Mouse (Mus musculus) Patski (cell line): ENCODE measurements around the gene Zzz3. TPM values are rescaled to one million over a fixed set of nuclear protein-coding genes. Genes with fewer than 3 reads are reported as not detected.
"Not testable (repeated sequence)": the region's sequence is repeated elsewhere in the genome, so short reads cannot be mapped to it uniquely, and the experiment has no call there.

Source experiments
- ATAC-seq: fragments of 100-300 bp; one replicate; pipeline ENCODE4 v1.8.0; 2021
- CTCF ChIA-PET: fragments of 350-600 bp; sonication (Branson Sonifier 250); formaldehyde crosslinking; loops from one replicate; lab custom pipeline; 2022; ENCODE audit warnings: inconsistent platforms; lab: Charles Lee
- POLR2A ChIA-PET: fragments of 350-600 bp; sonication (Branson Sonifier 250); formaldehyde crosslinking; loops from one replicate; lab custom pipeline; 2022; ENCODE audit warnings: antibody characterized with exemption, inconsistent platforms; lab: Charles Lee
- DNase-seq: peaks from one replicate; pipeline ENCODE4 v3.0.0-alpha.2; 2011; ENCODE audit warnings: low read depth, low spot score
- H3K27me3 ChIP-seq: fragments of 371-371 bp; one replicate; pipeline ENCODE4 v1.5.1; 2021
- CTCF ChIP-seq: fragments of 100-300 bp; IDR thresholded peaks from one replicate; pipeline ENCODE4 v1.5.1; 2021
- in situ Hi-C: fragments of 300-500 bp; cut with MboI; formaldehyde crosslinking; loops from 3 replicates; pipeline ENCODE4 v1.11.1; 2018; ENCODE audit warnings: low pct_unique_long_range_greater_than_20kb, mixed read lengths
- polyA plus RNA-seq: library from polyadenylated mRNA; unstranded; gene quantifications from one replicate; pipeline ENCODE4 v1.2.3, GENCODE M21; 2021

Zzz3 gene
- polyA plus RNA-seq, 1 experiment from 2014 or later = 63.4 TPM

GRCm38 (mm10) chr3:152412362-152412761, 17.1 kb downstream of the Zzz3 start:
- DNase-seq = no peak
- in situ Hi-C loops = no loop called here
- ChIA-PET CTCF (no interaction called here), POLR2A (interaction anchor here (0.6 kb wide), 1 partner anchor 10 kb away, joined by 3 read pairs; no protein-coding TSS in a partner anchor)
- no peaks in the 10 kb centered on the region for H3K27me3 ChIP-seq
- no peak for TF ChIP-seq CTCF
- no peak for ATAC-seq

- in situ Hi-C loops = no loop called here
- DNase-seq (no peak), ATAC-seq (no peak)
Measured at GRCm38 (mm10) chr3:152428925-152429324, 33.7 kb downstream of the Zzz3 start.

GRCm38 (mm10) chr3:152432677-152433076, 37.4 kb downstream of the Zzz3 start:
- in situ Hi-C loops = no loop called here
- ChIA-PET CTCF (interaction anchor here (1.4 to 3.0 kb wide), 2 partner anchors 12 to 38 kb away, joined by 4 to 13 read pairs; no protein-coding TSS in a partner anchor), POLR2A (no interaction called here)
- TF ChIP-seq CTCF = no peak
- ATAC-seq (no peak), DNase-seq (no peak)
- no peaks in the 10 kb centered on the region for H3K27me3 ChIP-seq

More at GRCm38 (mm10) chr3:152428925-152429324, 33.7 kb downstream of the Zzz3 start:
- H3K27me3 ChIP-seq = no peaks in the 10 kb centered on the region
- no peak for TF ChIP-seq CTCF
- POLR2A ChIA-PET = no interaction called here
- CTCF ChIA-PET = no interaction called here

- no peaks in the 10 kb centered on the region for H3K27me3 ChIP-seq
- ChIA-PET POLR2A (interaction anchor here (1.9 kb wide), 1 partner anchor 39 kb away, joined by 6 read pairs; the partner anchor contains the start of gene Zzz3), CTCF (interaction anchor here (1.2 to 2.7 kb wide), 7 partner anchors 8 to 45 kb away, joined by 3 to 10 read pairs (median 4); no protein-coding TSS in a partner anchor)
- no peak for ATAC-seq
- no peak for DNase-seq
- in situ Hi-C loops = no loop called here
- no peak for TF ChIP-seq CTCF
Measured at GRCm38 (mm10) chr3:152435590-152435989, 40.3 kb downstream of the Zzz3 start.

- in situ Hi-C loops = no loop called here
- ChIA-PET POLR2A (interaction anchor here (0.7 kb wide), 1 partner anchor 30 kb away, joined by 9 read pairs; no protein-coding TSS in a partner anchor), CTCF (interaction anchor here (1.7 to 2.3 kb wide), 3 partner anchors 9 to 54 kb away, joined by 3 to 7 read pairs (median 6); no protein-coding TSS in a partner anchor)
- DNase-seq = no peak
- no peaks in the 10 kb centered on the region for H3K27me3 ChIP-seq
- TF ChIP-seq CTCF = no peak
- no peak for ATAC-seq
Measured at GRCm38 (mm10) chr3:152438068-152438467, 42.8 kb downstream of the Zzz3 start.

GRCm38 (mm10) chr3:152442795-152443194, 47.5 kb downstream of the Zzz3 start:
- no peak for ATAC-seq
- TF ChIP-seq CTCF = no peak
- POLR2A ChIA-PET = interaction anchor here (1.3 kb wide), 1 partner anchor 26 kb away, joined by 3 read pairs; no protein-coding TSS in a partner anchor

GRCm38 (mm10) chr3:152444114-152444513, 48.8 kb downstream of the Zzz3 start:
- no peak for ATAC-seq
- ChIA-PET POLR2A (interaction anchor here (0.8 kb wide), 1 partner anchor 18 kb away, joined by 4 read pairs; no protein-coding TSS in a partner anchor), CTCF (interaction anchor here (1.0 to 3.3 kb wide), 7 partner anchors 9 to 30 kb away, joined by 3 to 13 read pairs (median 4); no protein-coding TSS in a partner anchor)
- TF ChIP-seq CTCF = no peak
- no peak for DNase-seq
- no peaks in the 10 kb centered on the region for H3K27me3 ChIP-seq
- in situ Hi-C loops = no loop called here

More at GRCm38 (mm10) chr3:152442795-152443194, 47.5 kb downstream of the Zzz3 start:
- H3K27me3 ChIP-seq = no peaks in the 10 kb centered on the region
- in situ Hi-C loops = no loop called here
- CTCF ChIA-PET = interaction anchor here (1.1 to 1.8 kb wide), 5 partner anchors 8 to 307 kb away, joined by 3 to 4 read pairs (median 4); partner anchors contain the start of gene Zzz3
- no peak for DNase-seq

- no peak for TF ChIP-seq CTCF
- in situ Hi-C loops = no loop called here
- ChIA-PET CTCF (interaction anchor here (1.3 to 2.3 kb wide), 4 partner anchors 9 to 20 kb away, joined by 3 to 7 read pairs (median 6); no protein-coding TSS in a partner anchor), POLR2A (interaction anchor here (1.1 kb wide), 1 partner anchor 50 kb away, joined by 3 read pairs; no protein-coding TSS in a partner anchor)
- H3K27me3 ChIP-seq = no peaks in the 10 kb centered on the region
- ATAC-seq (no peak), DNase-seq (no peak)
Measured at GRCm38 (mm10) chr3:152446966-152447365, 51.7 kb downstream of the Zzz3 start.

- in situ Hi-C loops = no loop called here
Measured at GRCm38 (mm10) chr3:152453163-152453562, 57.9 kb downstream of the Zzz3 start.

GRCm38 (mm10) chr3:152457308-152458035, 62.2 kb downstream of the Zzz3 start:
- in situ Hi-C loops = no loop called here
- ATAC-seq (no peak), DNase-seq (no peak)
- no peak for TF ChIP-seq CTCF
- POLR2A ChIA-PET = no interaction called here
- CTCF ChIA-PET = interaction anchor here (0.9 to 2.9 kb wide), 4 partner anchors 10 to 53 kb away, joined by 3 to 7 read pairs (median 4); no protein-coding TSS in a partner anchor
- no peaks in the 10 kb centered on the region for H3K27me3 ChIP-seq

More at GRCm38 (mm10) chr3:152453163-152453562, 57.9 kb downstream of the Zzz3 start:
- ATAC-seq = no peak
- ChIA-PET CTCF (interaction anchor here (1.4 kb wide), 1 partner anchor 11 kb away, joined by 3 read pairs; no protein-coding TSS in a partner anchor), POLR2A (no interaction called here)
- H3K27me3 ChIP-seq = no peaks in the 10 kb centered on the region
- no peak for DNase-seq
- no peak for TF ChIP-seq CTCF

- H3K27me3 ChIP-seq, ATAC-seq, in situ Hi-C loops, DNase-seq: not testable (repeated sequence)
- ChIA-PET CTCF (interaction anchor here (0.7 to 8.0 kb wide), 4 partner anchors 15 to 62 kb away, joined by 3 to 43 read pairs (median 6); no protein-coding TSS in a partner anchor), POLR2A (interaction anchor here (2.9 kb wide), 1 partner anchor 10 kb away, joined by 9 read pairs; no protein-coding TSS in a partner anchor)
Measured at GRCm38 (mm10) chr3:152458875-152459274, 63.6 kb downstream of the Zzz3 start.
